Comparison of ENCODE assay signal across 18 mouse cellular contexts in the genomic region with DNA sequence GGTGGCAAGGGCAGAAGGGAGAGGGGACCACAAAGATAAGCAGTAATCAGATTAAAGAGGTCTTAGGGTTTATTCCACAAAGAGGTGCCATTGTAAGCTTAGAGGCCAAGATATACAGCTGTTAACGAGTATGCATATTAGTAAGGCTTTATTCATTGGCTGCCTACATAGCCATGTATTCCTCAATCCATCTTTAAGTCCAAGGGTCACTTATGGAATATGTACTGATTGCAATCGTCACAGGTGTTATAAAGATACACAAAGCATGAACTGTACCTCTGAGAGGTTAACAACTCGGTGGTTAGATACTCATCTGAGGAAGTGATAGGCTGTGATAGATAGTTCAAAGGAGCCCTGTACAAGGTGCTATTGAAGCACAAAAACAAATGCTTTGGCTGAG. TPM values are rescaled to one million over a fixed set of nuclear protein-coding genes. Genes with fewer than 3 reads are reported as not detected.
DNase-seq lines count a peak whose midpoint lies in the region; ATAC-seq lines count a peak whose summit lies in the region.
"Had no signal": no experiment of that assay in that cellular context is flagged by ENCODE, and none has a peak within 500 bp of the region (broad histone marks: within the 10 kb centered on the region; RNA-seq: fewer than 3 reads in every experiment).

No protein-coding gene starts in this region.

- H3K4me2 ChIP-seq in lung, embryonic 15.5 days, result no peak overlapping the region
- H3K4me2 ChIP-seq in intestine, embryonic 16.5 days (ENCODE audit: low read depth, low read length), result no peak overlapping the region
- H3K4me2 ChIP-seq: forebrain, embryonic 13.5 days; hindbrain, embryonic 12.5 days had no signal

- peaks cover 18% of the 10 kb centered on the region for H3K4me1 ChIP-seq in lung, embryonic 15.5 days
- H3K4me1 ChIP-seq in brown adipose tissue, adult 24 weeks (ENCODE audit: control insufficient read depth, insufficient read depth, insufficient read length, low read length), result no peaks in the 10 kb centered on the region; the same call in 1 of the 2 replicates
- H3K4me1 ChIP-seq in intestine, embryonic 16.5 days (ENCODE audit: control insufficient read depth, insufficient read depth, low read length), result no peaks in the 10 kb centered on the region

- no peaks in the 10 kb centered on the region for H3K27me3 ChIP-seq in lung, embryonic 15.5 days
- H3K27me3 ChIP-seq in intestine, embryonic 16.5 days (replicated peaks; ENCODE audit: control insufficient read depth, insufficient read depth, low read length), result no peaks in the 10 kb centered on the region
- H3K27me3 ChIP-seq: CH12.LX; forebrain, embryonic 13.5 days; hindbrain, embryonic 12.5 days; Patski had no signal

- H3K4me3 ChIP-seq in lung, embryonic 15.5 days, result no peak overlapping the region
- H3K4me3 ChIP-seq in brown adipose tissue, adult 24 weeks (ENCODE audit: insufficient read depth, low read depth, low read length), result no peak overlapping the region
- no peak overlapping the region for H3K4me3 ChIP-seq in intestine, embryonic 16.5 days (ENCODE audit: low read length)
- H3K4me3 ChIP-seq: embryonic facial prominence, embryonic 10.5 days; forebrain, embryonic 13.5 days; heart, embryonic 10.5 days; hindbrain, embryonic 12.5 days had no signal

- no peak for ATAC-seq in lung, embryonic 15.5 days (ENCODE audit: borderline replicate concordance, extremely low read depth, low FRiP score, low TSS enrichment)
- ATAC-seq in intestine, embryonic 16.5 days, result peak; percentile 89
- ATAC-seq: activated CD4-positive, CD25-positive, alpha-beta regulatory T cell, adult 4 months; forebrain, embryonic 13.5 days; Patski had no signal

- H3K9ac ChIP-seq in lung, embryonic 15.5 days, result no peak overlapping the region
- no peak overlapping the region for H3K9ac ChIP-seq in intestine, embryonic 16.5 days (ENCODE audit: low read depth, low read length)
- H3K9ac ChIP-seq: forebrain, embryonic 13.5 days; hindbrain, embryonic 12.5 days had no signal

- H3K27ac ChIP-seq in lung, embryonic 15.5 days, result peak overlapping the region; percentile 65
- peak overlapping the region; percentile 82 for H3K27ac ChIP-seq in brown adipose tissue, adult 24 weeks (replicated peaks; ENCODE audit: low read depth, low read length)
- H3K27ac ChIP-seq in intestine, embryonic 16.5 days (ENCODE audit: low read length), result no peak overlapping the region
- H3K27ac ChIP-seq: embryonic facial prominence, embryonic 10.5 days; forebrain, embryonic 13.5 days; heart, embryonic 10.5 days; hindbrain, embryonic 12.5 days had no signal

- no peaks in the 10 kb centered on the region for H3K9me3 ChIP-seq in lung, embryonic 15.5 days
- H3K9me3 ChIP-seq in intestine, embryonic 16.5 days (ENCODE audit: control insufficient read depth, low read length), result no peaks in the 10 kb centered on the region
- H3K9me3 ChIP-seq: embryonic facial prominence, embryonic 10.5 days; forebrain, embryonic 13.5 days; heart, embryonic 10.5 days; hindbrain, embryonic 12.5 days had no signal

- WGBS in lung, embryonic 15.5 days, result 43% methylated on average over 3 of the region's 3 CpGs
- 57% methylated on average over 3 of the region's 3 CpGs for WGBS in intestine, embryonic 16.5 days

- no peak for DNase-seq in lung, postnatal 10 days
- peak; percentile 29 for DNase-seq in retina, postnatal 7 days (ENCODE audit: low read depth, low spot score)
- DNase-seq in kidney, postnatal 36 days, result no peak
- DNase-seq in thymus, postnatal 36 days, result no peak
- DNase-seq: adrenal gland, postnatal 14 days; cerebellum, postnatal 10 days; gastrocnemius, postnatal 36 days; heart, postnatal 4 days had no signal

- no peaks in the 10 kb centered on the region for H3K36me3 ChIP-seq in lung, embryonic 15.5 days
- no peaks in the 10 kb centered on the region for H3K36me3 ChIP-seq in intestine, embryonic 16.5 days (ENCODE audit: control insufficient read depth, insufficient read depth, low read length)
- H3K36me3 ChIP-seq: embryonic facial prominence, embryonic 10.5 days; heart, embryonic 10.5 days; hindbrain, embryonic 12.5 days had no signal

RNA-seq across cellular contexts. Expression of a gene that starts 54.3 kb away (rescaled TPM):
- polyA plus RNA-seq in lung, embryonic 15.5 days (2015; fragmentation: Nextera tagmentation; extraction: Ambion mirVana), result 8.7 and 9.7 TPM in 2 replicates
- polyA plus RNA-seq in brown adipose tissue, adult 24 weeks (2012; ENCODE audit: insufficient read depth, insufficient read length, missing spikeins), result 5.7 and 7.6 TPM in 2 replicates
- 6.2 and 7.3 TPM in 2 replicates for polyA plus RNA-seq in intestine, embryonic 16.5 days (2015; fragmentation: Nextera tagmentation; extraction: Ambion mirVana)
